Mouse (Mus musculus) C2C12 (cell line): ENCODE data around the gene Mgrn1.

Experiments
- CEBPB ChIP-seq: IDR thresholded peaks from one replicate; pipeline ENCODE4 v1.6.1; 2011; ENCODE audit warnings: low read depth, mild to moderate bottlenecking, control low read depth, moderate library complexity
- CTCF ChIP-seq: IDR thresholded peaks from one replicate; pipeline ENCODE4 v1.5.1; 2011; ENCODE audit not compliant: control insufficient read depth, insufficient read depth, insufficient read length
- MAX ChIP-seq: IDR thresholded peaks from one replicate; pipeline ENCODE4 v1.6.1; 2011; ENCODE audit warnings: mild to moderate bottlenecking, control low read depth
- MYOG ChIP-seq: IDR thresholded peaks from one replicate; pipeline ENCODE4 v1.6.1; 2011; ENCODE audit not compliant: control insufficient read depth, insufficient read length; ENCODE audit errors: extremely low read depth
- USF1 ChIP-seq: IDR thresholded peaks from one replicate; pipeline ENCODE4 v1.6.1; 2011; ENCODE audit warnings: low read depth, mild to moderate bottlenecking, control low read depth, moderate library complexity

- TF ChIP-seq CTCF (no peak), MAX (no peak), MYOG (no peak), CEBPB (no peak), USF1 (no peak)
These were observed 13.7 kb downstream of the Mgrn1 start for GRCm38 (mm10) chr16:4899711-4900110.
